Mouse (Mus musculus) intestine, embryonic 16.5 days (tissue): ENCODE results near the gene Cyp2d26. TPM values are rescaled to one million over a fixed set of nuclear protein-coding genes. Genes with fewer than 3 reads are reported as not detected.

ENCODE experiments used
- ATAC-seq: fragments of 200-750 bp; cut with Nextera tagmentation; 2 replicates; pipeline ENCODE4 v1.8.0; 2017; ENCODE audit warnings: moderate TSS enrichment, moderate library complexity
- H3K27ac ChIP-seq: fragments of 300-500 bp; sonication (generic); 2 replicates; pipeline ENCODE4 v1.5.1; 2014; ENCODE audit warnings: mild to moderate bottlenecking, low read length
- H3K27me3 ChIP-seq: fragments of 300-500 bp; sonication (generic); replicated peaks from 2 replicates; pipeline ENCODE4 v1.6.1; 2014; ENCODE audit warnings: low read length, control low read depth, mixed read lengths; ENCODE audit not compliant: control insufficient read depth, insufficient read depth
- H3K36me3 ChIP-seq: fragments of 300-500 bp; sonication (generic); 2 replicates; pipeline ENCODE4 v1.6.1; 2014; ENCODE audit warnings: low read length, control low read depth; ENCODE audit not compliant: control insufficient read depth, insufficient read depth
- H3K4me1 ChIP-seq: fragments of 300-500 bp; sonication (generic); 2 replicates; pipeline ENCODE4 v1.6.1; 2014; ENCODE audit warnings: low read length, control low read depth, mixed read lengths; ENCODE audit not compliant: control insufficient read depth, insufficient read depth
- H3K4me2 ChIP-seq: fragments of 300-500 bp; sonication (generic); 2 replicates; pipeline ENCODE4 v1.6.1; 2014; ENCODE audit warnings: low read depth, low read length, control low read depth
- H3K4me3 ChIP-seq: fragments of 300-500 bp; sonication (generic); 2 replicates; pipeline ENCODE4 v1.5.1; 2014; ENCODE audit warnings: mild to moderate bottlenecking, low read length
- H3K9ac ChIP-seq: fragments of 300-500 bp; sonication (generic); 2 replicates; pipeline ENCODE4 v1.6.1; 2014; ENCODE audit warnings: low read depth, low read length
- H3K9me3 ChIP-seq: fragments of 300-500 bp; sonication (generic); 2 replicates; pipeline ENCODE4 v1.6.1; 2016; ENCODE audit warnings: low read length, control low read depth; ENCODE audit not compliant: control insufficient read depth
- WGBS: fragments of 180-500 bp; shearing (Covaris S2); extraction: QIAGEN DNeasy Blood & Tissue Kit; methylation state at CpG from one replicate; pipeline ENCODE4 v1.1.7; 2014; 5-methylcytosine and 5-hydroxymethylcytosine counted together
- polyA plus RNA-seq: library from polyadenylated mRNA; unstranded; fragments of >200 nt; fragmentation: Nextera tagmentation; extraction: Ambion mirVana; gene quantifications from 2 replicates; pipeline ENCODE4 v1.2.1, GENCODE M21; 2015

Cyp2d26 gene
- 25.5 and 40.5 TPM in 2 replicates for polyA plus RNA-seq

DNA sequence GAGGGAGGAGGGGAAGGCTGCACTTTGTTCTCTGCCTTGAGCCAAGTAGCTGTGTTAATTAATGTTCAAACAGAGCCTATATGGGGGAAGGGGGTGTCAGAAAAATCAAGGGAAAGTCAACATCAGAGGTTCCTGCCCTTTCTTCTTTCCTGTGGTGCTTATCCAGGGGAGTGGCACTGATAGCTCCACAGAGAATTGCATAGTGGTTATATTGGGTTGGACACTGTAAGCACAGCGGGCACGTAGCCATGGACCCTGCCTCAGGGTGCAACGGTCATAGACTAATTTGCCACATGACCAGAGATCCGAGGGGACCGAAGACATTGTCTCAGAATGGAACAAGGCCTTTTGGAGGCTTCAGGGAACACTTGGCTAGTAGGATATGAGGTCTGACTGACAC lies at the start of gene Cyp2d26:
Cyp2d26 (minus strand) TSS at position 18 of the 400 bp plus-strand sequence.
- H3K4me3 ChIP-seq, result peak within 1 kb of the TSS; percentile 29
- no peaks in the 10 kb centered on the region for H3K36me3 ChIP-seq
- no peaks in the 10 kb centered on the region for H3K27me3 ChIP-seq
- H3K4me1 ChIP-seq, result peaks cover 11% of the 10 kb centered on the region
- H3K27ac ChIP-seq, result peak within 1 kb of the TSS; percentile 90
- H3K9me3 ChIP-seq, result no peaks in the 10 kb centered on the region
- peak within 1 kb of the TSS; percentile 54; the same call in 1 of the 2 replicates for H3K9ac ChIP-seq
- H3K4me2 ChIP-seq, result peak within 1 kb of the TSS; percentile 42
- 57% methylated on average over 5 of the region's 5 CpGs for WGBS
- peak; percentile 97 for ATAC-seq

DNA sequence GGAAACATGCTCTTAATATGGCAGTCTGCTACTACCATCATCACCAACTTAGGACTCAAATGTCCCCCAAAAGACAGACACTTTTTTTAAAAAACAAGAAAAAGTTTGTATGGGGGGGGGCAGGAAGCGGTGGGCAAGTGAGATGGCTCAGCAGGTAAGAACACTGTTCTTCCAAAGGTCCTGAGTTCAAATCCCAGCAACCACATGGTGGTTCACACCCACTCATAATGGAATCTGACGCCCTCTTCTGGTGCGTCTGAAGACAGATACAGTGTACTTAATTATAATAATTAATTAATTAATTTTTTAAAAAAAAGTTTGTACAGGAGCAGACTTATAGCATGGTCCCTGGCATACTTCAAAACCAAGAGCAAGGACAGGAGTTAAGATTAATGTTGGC lies 45.1 kb upstream of the Cyp2d26 start:
- WGBS, result 96% methylated on average over 3 of the region's 3 CpGs
- Histone ChIP-seq H3K9me3 (no peaks in the 10 kb centered on the region), H3K4me2 (no peak overlapping the region), H3K27me3 (no peaks in the 10 kb centered on the region), H3K27ac (no peak overlapping the region), H3K9ac (no peak overlapping the region), H3K36me3 (no peaks in the 10 kb centered on the region), H3K4me3 (no peak overlapping the region), H3K4me1 (no peaks in the 10 kb centered on the region)
- no peak for ATAC-seq

- Histone ChIP-seq H3K27me3 (no peaks in the 10 kb centered on the region), H3K36me3 (no peaks in the 10 kb centered on the region), H3K4me3 (no peak overlapping the region), H3K4me1 (no peaks in the 10 kb centered on the region), H3K27ac (no peak overlapping the region), H3K4me2 (no peak overlapping the region), H3K9ac (no peak overlapping the region), H3K9me3 (no peaks in the 10 kb centered on the region)
- no peak for ATAC-seq
- 86% methylated on average over 6 of the region's 6 CpGs for WGBS
These were observed 35.8 kb upstream of the Cyp2d26 start for GRCm38 (mm10) chr15:82829917-82830316.

GRCm38 (mm10) chr15:82825866-82826265 lies 31.8 kb upstream of the Cyp2d26 start:
- no peaks in the 10 kb centered on the region for H3K4me1 ChIP-seq
- H3K9ac ChIP-seq, result no peak overlapping the region
- H3K27me3 ChIP-seq, result no peaks in the 10 kb centered on the region

GRCm38 (mm10) chr15:82822347-82822746 lies 28.3 kb upstream of the Cyp2d26 start:
- ATAC-seq, result no peak
- 72% methylated on average over 3 of the region's 4 CpGs for WGBS
- Histone ChIP-seq H3K9me3 (no peaks in the 10 kb centered on the region), H3K27ac (no peak overlapping the region), H3K27me3 (no peaks in the 10 kb centered on the region), H3K4me3 (no peak overlapping the region), H3K4me1 (no peaks in the 10 kb centered on the region), H3K4me2 (no peak overlapping the region), H3K36me3 (0 out of 2 replicates have a peak, but pooled peaks cover 3% of the 10 kb centered on the region), H3K9ac (no peak overlapping the region)

More at GRCm38 (mm10) chr15:82825866-82826265, 31.8 kb upstream of the Cyp2d26 start:
- Histone ChIP-seq H3K4me3 (no peak overlapping the region), H3K4me2 (no peak overlapping the region), H3K27ac (no peak overlapping the region), H3K36me3 (0 out of 2 replicates have a peak, but pooled peaks cover 3% of the 10 kb centered on the region), H3K9me3 (no peaks in the 10 kb centered on the region)
- ATAC-seq, result no peak

DNA sequence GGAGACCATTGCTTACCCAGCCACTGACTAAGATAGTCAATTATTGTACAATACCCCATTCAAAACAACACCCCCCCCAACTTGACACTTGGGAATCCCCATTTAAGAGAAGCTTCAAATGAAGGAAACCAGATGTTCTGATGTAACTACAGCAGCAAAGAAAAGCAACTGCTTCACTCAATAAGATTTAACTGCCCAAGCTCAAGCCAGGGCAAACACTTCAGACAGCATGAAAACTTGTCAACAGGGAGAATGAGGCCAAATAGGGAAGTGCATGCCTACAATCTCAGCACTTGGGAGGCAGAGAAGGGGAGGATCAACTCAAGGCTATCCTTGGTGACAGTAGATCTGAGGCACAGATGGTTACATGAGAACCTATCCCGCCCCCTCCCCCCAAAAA lies 27.6 kb upstream of the Cyp2d26 start:
- no peak overlapping the region for H3K27ac ChIP-seq
- H3K4me2 ChIP-seq, result no peak overlapping the region
- H3K9me3 ChIP-seq, result no peaks in the 10 kb centered on the region
- H3K9ac ChIP-seq, result no peak overlapping the region
- WGBS, result 96% methylated on average over 1 of the region's 1 CpGs
- no peaks in the 10 kb centered on the region for H3K4me1 ChIP-seq
- H3K4me3 ChIP-seq, result no peak overlapping the region
- no peak for ATAC-seq
- 0 out of 2 replicates have a peak, but pooled peaks cover 3% of the 10 kb centered on the region for H3K36me3 ChIP-seq
- H3K27me3 ChIP-seq, result no peaks in the 10 kb centered on the region

DNA sequence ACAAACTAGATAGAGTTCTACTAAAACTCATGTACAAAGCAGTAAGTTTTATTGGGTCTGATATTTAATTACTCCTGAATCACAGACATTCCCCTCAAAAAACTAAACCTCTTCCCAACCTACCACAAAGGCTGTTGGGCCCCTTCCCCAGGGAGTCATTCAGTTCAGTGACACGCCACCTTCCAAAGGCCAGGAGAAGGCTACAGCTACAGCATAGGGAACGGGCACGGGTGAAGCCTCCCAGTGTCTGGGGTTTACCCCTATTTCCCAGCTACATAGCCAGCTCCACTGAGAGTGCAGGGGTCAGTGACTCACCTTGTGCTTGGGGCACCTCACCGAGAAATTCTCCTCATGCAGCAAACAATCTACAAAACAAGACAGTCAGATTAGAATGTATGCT lies 21.2 kb upstream of the Cyp2d26 start:
- ATAC-seq, result no peak
- Histone ChIP-seq H3K4me1 (no peaks in the 10 kb centered on the region), H3K36me3 (no peaks in the 10 kb centered on the region), H3K9me3 (no peaks in the 10 kb centered on the region), H3K27ac (no peak overlapping the region), H3K27me3 (no peaks in the 10 kb centered on the region), H3K4me2 (no peak overlapping the region), H3K4me3 (no peak overlapping the region), H3K9ac (no peak overlapping the region)
- WGBS, result 84% methylated on average over 4 of the region's 4 CpGs

- Histone ChIP-seq H3K27me3 (no peaks in the 10 kb centered on the region), H3K36me3 (no peaks in the 10 kb centered on the region), H3K4me3 (no peak overlapping the region), H3K9me3 (no peaks in the 10 kb centered on the region), H3K27ac (no peak overlapping the region), H3K4me1 (no peaks in the 10 kb centered on the region), H3K9ac (no peak overlapping the region), H3K4me2 (no peak overlapping the region)
- ATAC-seq, result peak; percentile 46; the same call in 1 of the 2 replicates
- WGBS, result 62% methylated on average over 4 of the region's 4 CpGs
These were observed 20.7 kb upstream of the Cyp2d26 start for GRCm38 (mm10) chr15:82814806-82815205.

DNA sequence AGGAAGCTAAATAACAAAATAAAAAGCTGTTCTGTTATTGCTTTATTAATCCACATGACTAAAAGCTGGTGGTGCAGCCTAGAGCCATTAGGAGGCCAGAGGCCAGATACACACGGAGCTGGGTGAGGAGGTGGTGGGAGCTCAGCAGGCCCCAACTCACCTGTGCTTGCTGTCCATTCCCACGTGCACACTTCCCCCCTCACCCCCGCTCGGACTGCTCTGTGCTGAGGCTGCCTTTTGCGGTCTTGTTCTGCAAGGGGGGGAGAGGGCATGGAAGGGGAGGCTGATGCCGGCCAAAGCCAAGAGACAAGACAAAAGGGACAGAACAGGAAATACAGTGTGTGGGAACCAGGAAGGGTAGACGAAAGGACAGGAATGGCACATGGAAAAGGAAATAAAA lies 20.2 kb upstream of the Cyp2d26 start:
- H3K27ac ChIP-seq, result no peak overlapping the region
- ATAC-seq, result no peak
- no peaks in the 10 kb centered on the region for H3K4me1 ChIP-seq
- 0 out of 2 replicates have a peak, but pooled peaks cover 2% of the 10 kb centered on the region for H3K36me3 ChIP-seq
- H3K9ac ChIP-seq, result no peak overlapping the region
- H3K4me3 ChIP-seq, result no peak overlapping the region
- H3K4me2 ChIP-seq, result no peak overlapping the region
- no peaks in the 10 kb centered on the region for H3K9me3 ChIP-seq
- no peaks in the 10 kb centered on the region for H3K27me3 ChIP-seq
- WGBS, result 85% methylated on average over 7 of the region's 7 CpGs

DNA sequence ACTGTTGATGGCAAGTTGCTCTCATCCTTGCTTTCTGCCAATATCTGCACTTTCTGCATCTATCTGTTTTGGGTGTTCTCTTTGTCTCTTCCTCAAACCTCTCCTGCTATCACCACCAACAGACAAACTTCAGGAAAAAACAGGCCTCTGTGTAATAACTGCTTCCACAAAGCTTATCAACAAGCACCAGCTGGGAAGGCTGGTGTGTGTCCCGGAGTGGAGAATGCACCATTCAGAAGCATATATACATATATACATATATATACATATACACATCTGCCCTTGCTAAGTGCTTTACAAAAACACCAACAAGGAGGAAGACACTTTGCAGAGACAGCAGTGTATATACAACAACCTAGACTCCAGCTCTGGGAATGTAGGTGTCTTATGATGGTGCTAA lies 16.5 kb upstream of the Cyp2d26 start:
- Histone ChIP-seq H3K9me3 (no peaks in the 10 kb centered on the region), H3K4me1 (0 out of 2 replicates have a peak, but pooled peaks cover 3% of the 10 kb centered on the region), H3K9ac (no peak overlapping the region), H3K4me2 (no peak overlapping the region), H3K4me3 (no peak overlapping the region), H3K27me3 (no peaks in the 10 kb centered on the region), H3K36me3 (0 out of 2 replicates have a peak, but pooled peaks cover 2% of the 10 kb centered on the region), H3K27ac (no peak overlapping the region)
- ATAC-seq, result no peak
- WGBS, result 78% methylated on average over 1 of the region's 1 CpGs
